Mouse (Mus musculus) C2C12 (cell line): Measurements from ENCODE around the gene Nptx1. TPM values are rescaled to one million over a fixed set of nuclear protein-coding genes. Genes with fewer than 3 reads are reported as not detected.

Experiments used
- H3K27me3 ChIP-seq: one replicate; pipeline ENCODE4 v1.6.1; 2011; ENCODE audit not compliant: control insufficient read depth, insufficient read depth, insufficient read length
- H3K36me3 ChIP-seq: one replicate; pipeline ENCODE4 v1.6.1; 2011; ENCODE audit not compliant: control insufficient read depth, insufficient read depth
- H3K4me3 ChIP-seq: one replicate; pipeline ENCODE4 v1.5.1; 2011; ENCODE audit warnings: mild to moderate bottlenecking, control low read depth; ENCODE audit not compliant: poor library complexity, insufficient read depth, severe bottlenecking
- H3K79me2 ChIP-seq: one replicate; pipeline ENCODE4 v1.6.1; 2011; ENCODE audit not compliant: control insufficient read depth, insufficient read depth
- H3K79me3 ChIP-seq: one replicate; pipeline ENCODE4 v1.6.1; 2011; ENCODE audit warnings: low read depth, control low read depth
- H3ac ChIP-seq: one replicate; pipeline ENCODE3; 2011; ENCODE audit warnings: low read depth; ENCODE audit not compliant: control insufficient read depth, insufficient read length
- CEBPB ChIP-seq: IDR thresholded peaks from one replicate; pipeline ENCODE4 v1.6.1; 2011; ENCODE audit warnings: low read depth, mild to moderate bottlenecking, control low read depth, moderate library complexity
- CTCF ChIP-seq: IDR thresholded peaks from one replicate; pipeline ENCODE4 v1.5.1; 2011; ENCODE audit not compliant: control insufficient read depth, insufficient read depth, insufficient read length
- FOSL1 ChIP-seq: IDR thresholded peaks from one replicate; pipeline ENCODE4 v1.8.0; 2011; ENCODE audit warnings: mild to moderate bottlenecking, low read length; ENCODE audit not compliant: poor library complexity, insufficient read depth, severe bottlenecking
- MAX ChIP-seq: IDR thresholded peaks from one replicate; pipeline ENCODE4 v1.6.1; 2011; ENCODE audit warnings: mild to moderate bottlenecking, control low read depth
- MYOD1 ChIP-seq: IDR thresholded peaks from one replicate; pipeline ENCODE4 v1.6.1; 2011; ENCODE audit warnings: low read depth; ENCODE audit not compliant: control insufficient read depth, insufficient read length
- MYOG ChIP-seq: IDR thresholded peaks from one replicate; pipeline ENCODE4 v1.6.1; 2011; ENCODE audit not compliant: control insufficient read depth, insufficient read length; ENCODE audit errors: extremely low read depth
- USF1 ChIP-seq: IDR thresholded peaks from one replicate; pipeline ENCODE4 v1.6.1; 2011; ENCODE audit warnings: low read depth, mild to moderate bottlenecking, control low read depth, moderate library complexity
- polyA plus RNA-seq: library from polyadenylated mRNA; unstranded; fragments of >200 nt; fragmentation: generic; extraction: Trizol; gene quantifications from one replicate; pipeline ENCODE4 v1.2.1, GENCODE M21; 2012; ENCODE audit warnings: missing spikeins

Gene Nptx1
- polyA plus RNA-seq, 1 experiment: 30.2 TPM

GRCm38 (mm10) chr11:119564383-119564782, 16.8 kb upstream of the Nptx1 start:
- Histone ChIP-seq H3K4me3 (no peak overlapping the region), H3ac (no peak overlapping the region), H3K36me3 (no peaks in the 10 kb centered on the region), H3K79me3 (no peaks in the 10 kb centered on the region), H3K27me3 (peaks cover 45% of the 10 kb centered on the region), H3K79me2 (no peaks in the 10 kb centered on the region)
- TF ChIP-seq CTCF: no peak
- no peak for TF ChIP-seq FOSL1
- TF ChIP-seq CEBPB: no peak
- no peak for TF ChIP-seq MYOD1
- no peak for TF ChIP-seq USF1
- no peak for TF ChIP-seq MYOG

GRCm38 (mm10) chr11:119563166-119563565, 15.6 kb upstream of the Nptx1 start:
- H3K36me3 ChIP-seq: no peaks in the 10 kb centered on the region
- no peaks in the 10 kb centered on the region for H3K79me3 ChIP-seq
- H3ac ChIP-seq: no peak overlapping the region
- TF ChIP-seq MYOD1 (no peak), MAX (no peak), USF1 (no peak), CEBPB (no peak), CTCF (no peak), FOSL1 (no peak), MYOG (no peak)
- H3K4me3 ChIP-seq: no peak overlapping the region
- peaks cover 45% of the 10 kb centered on the region for H3K27me3 ChIP-seq
- H3K79me2 ChIP-seq: no peaks in the 10 kb centered on the region

GRCm38 (mm10) chr11:119562286-119562685, 14.7 kb upstream of the Nptx1 start:
- peaks cover 45% of the 10 kb centered on the region for H3K27me3 ChIP-seq

GRCm38 (mm10) chr11:119558870-119559610, 11.5 kb upstream of the Nptx1 start:
- no peak overlapping the region for H3ac ChIP-seq
- peaks cover 28% of the 10 kb centered on the region for H3K27me3 ChIP-seq
- no peaks in the 10 kb centered on the region for H3K79me3 ChIP-seq
- H3K36me3 ChIP-seq: no peaks in the 10 kb centered on the region
- TF ChIP-seq CEBPB: no peak
- TF ChIP-seq USF1: no peak
- TF ChIP-seq CTCF: no peak
- TF ChIP-seq MAX: no peak
- no peak for TF ChIP-seq MYOG
- TF ChIP-seq MYOD1: no peak
- no peak for TF ChIP-seq FOSL1
- no peaks in the 10 kb centered on the region for H3K79me2 ChIP-seq
- no peak overlapping the region for H3K4me3 ChIP-seq

More at GRCm38 (mm10) chr11:119562286-119562685, 14.7 kb upstream of the Nptx1 start:
- no peaks in the 10 kb centered on the region for H3K36me3 ChIP-seq
- TF ChIP-seq USF1: no peak
- no peak for TF ChIP-seq CTCF
- no peak for TF ChIP-seq CEBPB
- TF ChIP-seq MYOG: no peak
- no peak for TF ChIP-seq MYOD1
- TF ChIP-seq FOSL1: no peak
- TF ChIP-seq MAX: no peak
- no peak overlapping the region for H3K4me3 ChIP-seq
- no peaks in the 10 kb centered on the region for H3K79me2 ChIP-seq
- H3ac ChIP-seq: no peak overlapping the region
- H3K79me3 ChIP-seq: no peaks in the 10 kb centered on the region

GRCm38 (mm10) chr11:119557940-119558869, 10.7 kb upstream of the Nptx1 start:
- no peak for TF ChIP-seq FOSL1
- TF ChIP-seq MYOD1: no peak
- no peak for TF ChIP-seq CEBPB
- TF ChIP-seq CTCF: no peak
- no peak for TF ChIP-seq MAX
- no peak for TF ChIP-seq USF1
- no peak for TF ChIP-seq MYOG
- no peak overlapping the region for H3K4me3 ChIP-seq

GRCm38 (mm10) chr11:119555170-119555569, 7.6 kb upstream of the Nptx1 start:
- H3K27me3 ChIP-seq: peaks cover 7% of the 10 kb centered on the region
- H3K79me2 ChIP-seq: no peaks in the 10 kb centered on the region
- no peak overlapping the region for H3ac ChIP-seq

More at GRCm38 (mm10) chr11:119557940-119558869, 10.7 kb upstream of the Nptx1 start:
- Histone ChIP-seq H3K79me2 (no peaks in the 10 kb centered on the region), H3K27me3 (peaks cover 20% of the 10 kb centered on the region), H3K79me3 (no peaks in the 10 kb centered on the region), H3ac (no peak overlapping the region), H3K36me3 (no peaks in the 10 kb centered on the region)

More at GRCm38 (mm10) chr11:119555170-119555569, 7.6 kb upstream of the Nptx1 start:
- H3K4me3 ChIP-seq: no peak overlapping the region
- no peaks in the 10 kb centered on the region for H3K36me3 ChIP-seq
- H3K79me3 ChIP-seq: no peaks in the 10 kb centered on the region
- TF ChIP-seq FOSL1: no peak
- TF ChIP-seq MYOG: no peak
- no peak for TF ChIP-seq USF1
- TF ChIP-seq MYOD1: no peak
